Mouse (Mus musculus): ENCODE measurements at regions not wholly inside any gene's neighbourhood (a gene's known extent, or its start where the extent isn't known, plus 50 kb on each side); places are given as distances from the start of the nearest gene placed in this dataset.

DNA sequence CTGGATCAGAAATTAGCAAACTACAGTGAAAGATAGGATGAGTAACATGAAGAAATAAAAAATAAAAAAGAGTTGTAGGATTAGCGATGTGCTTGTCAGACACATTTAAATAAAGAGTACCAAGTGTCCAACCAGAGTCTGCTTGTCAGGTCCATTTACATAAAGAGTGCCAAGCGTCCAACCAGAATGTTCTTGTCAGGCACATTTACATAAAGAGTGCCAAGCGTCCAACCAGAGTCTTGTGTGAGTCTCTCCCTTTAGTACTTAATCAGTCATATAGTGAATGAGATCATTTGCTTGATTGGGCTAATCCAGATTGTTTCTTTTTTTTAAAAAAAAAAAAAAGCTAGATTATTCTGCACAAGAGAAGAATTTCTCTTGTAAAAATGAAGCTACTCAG is 1163.8 kb upstream of the Tenm3 start:
- H3K9ac ChIP-seq (ENCODE audit: low read depth, low read length), result no peak overlapping the region
- no peak for ATAC-seq
- 62% methylated on average over 3 of the region's 3 CpGs for WGBS

DNA sequence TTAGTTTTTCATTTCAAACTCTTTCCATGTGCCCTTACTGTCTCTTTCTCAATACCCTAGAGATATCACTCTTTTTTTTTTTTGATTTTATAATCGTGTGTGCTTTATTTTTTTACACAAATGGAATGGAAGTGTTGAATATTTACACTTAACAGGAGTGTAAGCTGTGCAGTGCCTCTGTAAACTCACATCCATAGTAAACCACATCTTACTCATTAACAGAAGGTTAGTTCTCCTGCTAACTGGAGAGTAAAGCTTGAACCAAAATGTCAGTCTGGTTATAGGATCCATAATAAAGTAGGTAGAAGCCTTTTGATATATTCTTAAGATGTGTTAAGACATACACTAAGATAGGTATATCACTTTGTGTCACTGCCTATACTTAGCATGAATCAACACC is 1160.5 kb upstream of the Tenm3 start:
- no peak overlapping the region for H3K4me3 ChIP-seq (ENCODE audit: low read depth, low read length)
- no peaks in the 10 kb centered on the region for H3K4me1 ChIP-seq (ENCODE audit: control insufficient read depth, insufficient read depth, low read length)
- H3K9me3 ChIP-seq (replicated peaks; ENCODE audit: control insufficient read depth, low read length, poor library complexity, severe bottlenecking), result no peaks in the 10 kb centered on the region
- ATAC-seq, result no peak
- 63% methylated on average over 1 of the region's 1 CpGs for WGBS
- H3K27ac ChIP-seq (ENCODE audit: low read length), result no peak overlapping the region
- no peaks in the 10 kb centered on the region for H3K27me3 ChIP-seq (ENCODE audit: control insufficient read depth, insufficient read depth, low read depth, low read length)
- no peaks in the 10 kb centered on the region for H3K36me3 ChIP-seq (ENCODE audit: control insufficient read depth, insufficient read depth, low read length)
- H3K9ac ChIP-seq (ENCODE audit: low read depth, low read length), result no peak overlapping the region
- no peak overlapping the region for H3K4me2 ChIP-seq (ENCODE audit: low read length)

More for the DNA sequence above, 1163.8 kb upstream of the Tenm3 start:
- Histone ChIP-seq H3K27me3 (ENCODE audit: control insufficient read depth, insufficient read depth, low read depth, low read length) (no peaks in the 10 kb centered on the region), H3K9me3 (replicated peaks; ENCODE audit: control insufficient read depth, low read length, poor library complexity, severe bottlenecking) (peaks cover 5% of the 10 kb centered on the region), H3K4me3 (ENCODE audit: low read depth, low read length) (no peak overlapping the region), H3K27ac (ENCODE audit: low read length) (no peak overlapping the region), H3K4me2 (ENCODE audit: low read length) (no peak overlapping the region), H3K36me3 (ENCODE audit: control insufficient read depth, insufficient read depth, low read length) (no peaks in the 10 kb centered on the region), H3K4me1 (ENCODE audit: control insufficient read depth, insufficient read depth, low read length) (no peaks in the 10 kb centered on the region)

DNA sequence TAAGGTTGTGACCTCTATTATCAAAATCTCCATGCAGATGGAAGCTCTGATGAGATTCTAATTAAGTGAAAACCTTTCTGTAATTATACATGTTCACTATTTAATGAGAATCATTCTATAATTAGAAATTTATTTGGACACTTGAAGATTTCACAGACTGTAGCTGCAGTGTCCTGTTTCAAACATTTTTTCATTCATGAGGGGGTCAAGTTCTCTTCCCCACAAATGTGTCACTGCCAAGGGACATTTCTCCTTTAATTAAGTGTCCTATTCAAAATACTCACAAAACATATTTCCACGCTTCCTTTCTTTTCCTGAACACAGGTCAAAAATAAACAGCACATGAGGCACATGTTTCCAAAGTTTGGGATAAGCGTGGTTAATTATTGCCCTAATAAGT is 1159.9 kb upstream of the Tenm3 start:
- no peak overlapping the region for H3K4me2 ChIP-seq (ENCODE audit: low read length)
- H3K27ac ChIP-seq (ENCODE audit: low read length), result no peak overlapping the region
- 87% methylated on average over 2 of the region's 2 CpGs for WGBS
- H3K36me3 ChIP-seq (ENCODE audit: control insufficient read depth, insufficient read depth, low read length), result no peaks in the 10 kb centered on the region
- H3K9ac ChIP-seq (ENCODE audit: low read depth, low read length), result no peak overlapping the region
- no peaks in the 10 kb centered on the region for H3K9me3 ChIP-seq (replicated peaks; ENCODE audit: control insufficient read depth, low read length, poor library complexity, severe bottlenecking)
- no peak overlapping the region for H3K4me3 ChIP-seq (ENCODE audit: low read depth, low read length)
- H3K27me3 ChIP-seq (ENCODE audit: control insufficient read depth, insufficient read depth, low read depth, low read length), result no peaks in the 10 kb centered on the region
- no peak for ATAC-seq
- H3K4me1 ChIP-seq (ENCODE audit: control insufficient read depth, insufficient read depth, low read length), result no peaks in the 10 kb centered on the region

DNA sequence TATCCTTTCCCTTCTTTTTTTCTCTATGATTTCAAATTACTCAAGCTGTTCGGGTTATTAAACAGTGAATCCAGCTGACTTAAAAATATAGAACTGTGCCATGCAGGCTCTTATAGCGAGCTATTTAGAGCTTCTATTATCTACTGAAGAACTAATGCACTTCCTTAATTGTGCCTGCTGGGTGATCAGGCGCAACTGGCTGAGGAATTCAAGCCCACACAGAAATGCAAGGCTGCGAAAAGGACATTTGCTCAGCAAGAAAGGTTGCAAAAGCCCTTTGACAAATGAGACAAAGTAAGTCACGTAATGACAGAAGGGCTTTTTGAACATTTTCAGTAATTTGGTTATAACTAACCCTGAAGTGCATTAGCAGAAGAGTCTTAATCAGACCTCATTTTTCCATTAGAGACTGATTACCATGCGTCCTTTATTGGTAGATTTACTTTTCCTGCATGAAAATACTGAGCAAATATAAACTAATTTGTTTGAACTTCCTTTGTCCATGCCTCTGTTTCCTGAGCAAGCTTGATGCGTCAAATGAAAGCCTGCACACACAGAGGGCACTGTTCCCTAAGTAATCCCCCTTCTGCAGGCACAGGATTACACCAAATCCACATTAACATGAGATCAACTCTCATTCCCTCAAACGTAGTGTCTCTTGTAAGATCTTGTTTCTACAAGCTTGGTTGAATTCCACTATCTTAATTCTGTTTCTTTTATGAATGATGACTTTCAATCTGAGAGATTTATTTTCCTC is 1154.7 kb upstream of the Tenm3 start:
- 13% methylated on average over 8 of the region's 8 CpGs for WGBS
- H3K4me2 ChIP-seq (ENCODE audit: low read length), result no peak overlapping the region

More for the DNA sequence above, 1154.7 kb upstream of the Tenm3 start:
- Histone ChIP-seq H3K9me3 (replicated peaks; ENCODE audit: control insufficient read depth, low read length, poor library complexity, severe bottlenecking) (no peaks in the 10 kb centered on the region), H3K27ac (ENCODE audit: low read length) (no peak overlapping the region), H3K27me3 (ENCODE audit: control insufficient read depth, insufficient read depth, low read depth, low read length) (no peaks in the 10 kb centered on the region), H3K36me3 (ENCODE audit: control insufficient read depth, insufficient read depth, low read length) (no peaks in the 10 kb centered on the region), H3K4me3 (ENCODE audit: low read depth, low read length) (no peak overlapping the region), H3K4me1 (ENCODE audit: control insufficient read depth, insufficient read depth, low read length) (no peaks in the 10 kb centered on the region), H3K9ac (ENCODE audit: low read depth, low read length) (no peak overlapping the region)
- peak; percentile 68; the same call in 1 of the 2 replicates for ATAC-seq
